Mouse (Mus musculus) E14TG2a.4 (cell line): ENCODE results near the gene P2ry4.

Experiments used
- CTCF ChIP-seq: conservative IDR thresholded peaks from 2 replicates; pipeline ENCODE4 v1.5.1; 2014; ENCODE audit warnings: low read length
- NANOG ChIP-seq: IDR thresholded peaks from 2 replicates; pipeline ENCODE4 v1.6.1; 2014; ENCODE audit warnings: borderline replicate concordance, low read length, mixed read lengths

DNA sequence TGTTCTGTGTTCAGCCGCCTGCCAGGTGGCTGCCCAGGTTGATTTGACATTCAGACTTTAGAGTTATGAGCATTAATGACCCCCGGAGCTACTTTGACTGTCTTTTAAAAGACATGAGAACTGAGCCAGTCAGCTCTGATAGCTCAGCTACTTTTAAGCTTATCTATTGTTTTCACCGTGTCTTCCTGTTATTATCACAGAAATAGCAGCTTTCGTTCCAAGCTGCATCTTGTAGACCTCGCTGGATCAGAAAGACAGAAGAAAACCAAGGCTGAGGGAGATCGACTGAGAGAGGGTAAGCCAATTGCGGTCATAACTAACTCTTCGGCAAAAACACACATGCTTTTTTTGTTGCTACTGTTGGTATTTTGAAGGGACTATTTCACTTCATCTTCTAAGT lies 43.8 kb upstream of the P2ry4 start:
- no peak for TF ChIP-seq CTCF
- TF ChIP-seq NANOG = no peak
